Mouse (Mus musculus) thymus, postnatal 4 days (tissue): ENCODE data around the gene Chchd2.

Experiments used
- DNase-seq: peaks from one replicate; pipeline ENCODE4 v3.0.0; 2021

The Chchd2 gene

DNA sequence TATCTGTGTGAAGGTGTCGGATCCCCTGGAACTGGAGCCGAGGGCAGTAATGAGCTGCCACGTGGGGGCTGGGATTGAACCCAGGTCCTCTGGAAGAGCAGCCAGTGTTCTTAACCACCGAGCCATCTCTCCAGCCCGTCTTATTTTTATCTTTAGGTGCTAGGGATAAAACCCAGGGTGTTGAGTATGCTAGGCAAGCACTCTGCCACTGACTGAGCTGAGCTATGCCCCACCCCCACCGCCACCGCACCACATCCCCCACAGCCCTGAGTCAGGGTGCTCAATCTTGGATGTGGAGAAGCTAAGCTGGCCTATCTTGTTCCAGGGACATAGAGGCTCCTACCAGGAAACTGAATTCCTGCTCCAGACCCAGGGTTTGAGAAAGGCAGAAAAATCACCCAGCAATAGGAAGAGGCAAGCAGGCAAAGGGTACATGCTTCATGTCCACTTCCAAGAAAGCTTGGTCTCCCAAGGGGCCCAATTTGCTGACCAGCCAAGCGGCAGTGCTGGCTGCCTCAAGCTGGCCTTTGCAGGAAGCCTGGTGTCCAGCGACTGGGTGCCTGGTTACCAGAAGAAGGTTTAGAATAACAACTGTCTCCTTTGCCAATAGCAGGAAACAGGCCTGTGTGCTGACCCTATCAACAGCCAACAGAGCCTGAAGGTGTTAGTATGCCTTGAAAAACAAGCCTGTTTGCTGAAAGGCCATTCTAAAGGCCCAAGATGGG lies 9.4 kb downstream of the Chchd2 start:
- DNase-seq, result no peak

DNA sequence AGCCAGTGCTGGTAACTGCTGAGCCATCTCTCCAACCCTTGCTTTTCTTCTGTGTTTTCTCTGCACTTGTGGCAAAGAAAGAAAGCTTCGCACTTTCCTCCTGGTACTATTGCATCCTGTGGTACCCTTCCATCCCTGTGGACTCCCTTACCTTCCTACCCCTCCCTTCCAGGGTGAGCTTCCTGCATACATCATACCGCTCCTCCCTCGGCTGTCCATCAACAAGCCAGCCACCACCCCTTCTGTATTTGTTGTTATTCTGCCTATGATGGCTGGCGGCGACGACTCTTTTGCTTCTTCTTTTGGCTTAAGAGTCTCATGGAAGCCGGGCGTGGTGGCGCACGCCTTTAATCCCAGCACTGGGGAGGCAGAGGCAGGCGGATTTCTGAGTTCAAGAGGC lies 12.2 kb downstream of the Chchd2 start:
- DNase-seq, result no peak

DNA sequence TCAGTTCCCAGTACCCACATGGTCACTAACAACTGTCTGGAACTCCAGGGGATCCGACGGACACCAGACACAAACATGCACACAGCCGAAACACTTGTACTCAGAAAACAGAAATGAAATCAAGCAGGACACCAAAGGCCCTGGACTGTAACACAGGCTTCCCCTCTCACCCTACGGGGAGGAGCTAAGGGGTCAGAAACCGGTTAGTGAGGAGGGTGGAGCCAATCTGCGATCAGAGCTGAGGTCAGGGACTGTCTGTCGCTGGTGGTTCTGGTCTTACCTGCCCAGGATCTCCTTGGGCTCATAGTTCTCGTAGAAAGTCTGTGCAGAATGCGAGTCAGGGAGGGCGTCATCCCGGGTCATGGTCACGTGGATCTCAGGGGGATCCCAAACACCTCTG lies 13.3 kb downstream of the Chchd2 start:
- no peak for DNase-seq

DNA sequence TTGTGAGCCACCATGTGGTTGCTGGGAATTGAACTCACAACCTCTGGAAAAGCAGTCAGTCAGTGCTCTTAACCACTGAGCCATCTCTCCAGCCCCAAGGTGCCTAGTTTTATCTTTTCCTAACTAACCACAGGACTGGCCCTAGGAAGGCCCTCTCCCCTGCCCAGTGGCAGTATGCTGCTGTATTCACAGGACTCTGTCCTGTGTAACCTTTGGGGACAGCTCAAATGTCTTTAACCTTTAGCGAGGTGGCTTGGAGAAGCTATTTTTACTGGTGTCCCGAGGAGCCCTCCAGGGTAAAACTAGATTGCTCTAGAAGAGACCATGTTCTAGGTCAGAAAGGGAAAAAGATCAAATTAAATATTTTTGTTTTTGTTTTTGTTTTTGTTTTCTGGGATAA lies 16.0 kb downstream of the Chchd2 start:
- no peak for DNase-seq

DNA sequence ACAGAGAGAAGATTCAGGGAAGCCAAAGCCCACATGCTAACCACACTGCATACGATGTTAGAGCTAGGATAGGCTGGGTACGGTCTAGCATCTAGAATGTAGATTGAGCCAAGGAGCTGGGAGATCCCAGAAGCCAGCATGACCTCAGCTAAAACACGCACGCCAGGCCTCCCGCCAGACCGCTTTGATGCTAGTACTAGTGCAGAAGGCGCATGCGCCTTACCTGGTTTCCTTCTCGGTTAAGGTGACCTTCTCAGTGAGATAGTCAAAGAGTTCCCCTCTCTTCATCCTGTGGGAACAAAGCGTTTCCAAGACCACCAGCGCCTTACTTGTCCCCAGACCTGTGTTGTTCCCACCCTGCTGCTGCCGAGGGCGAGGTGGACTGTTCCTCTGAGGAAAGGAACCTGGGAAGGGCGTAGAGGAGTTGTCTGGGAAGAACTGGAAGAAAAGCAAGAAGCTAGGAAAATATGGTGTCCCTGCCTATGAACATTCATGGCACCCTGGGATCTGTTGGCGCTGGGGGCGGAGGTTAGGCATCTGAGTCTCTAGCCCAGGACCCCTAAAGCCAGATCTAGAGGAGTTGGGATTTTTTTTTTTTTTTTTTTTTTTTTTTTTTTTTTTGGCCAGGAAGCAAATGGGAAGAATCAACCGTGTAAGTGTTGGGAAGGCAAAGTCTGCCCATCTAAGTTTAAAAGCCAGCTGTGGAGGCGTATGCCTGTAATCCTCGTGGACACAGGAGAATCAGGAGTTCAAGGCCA lies 17.9 kb downstream of the Chchd2 start:
- DNase-seq, result no peak

DNA sequence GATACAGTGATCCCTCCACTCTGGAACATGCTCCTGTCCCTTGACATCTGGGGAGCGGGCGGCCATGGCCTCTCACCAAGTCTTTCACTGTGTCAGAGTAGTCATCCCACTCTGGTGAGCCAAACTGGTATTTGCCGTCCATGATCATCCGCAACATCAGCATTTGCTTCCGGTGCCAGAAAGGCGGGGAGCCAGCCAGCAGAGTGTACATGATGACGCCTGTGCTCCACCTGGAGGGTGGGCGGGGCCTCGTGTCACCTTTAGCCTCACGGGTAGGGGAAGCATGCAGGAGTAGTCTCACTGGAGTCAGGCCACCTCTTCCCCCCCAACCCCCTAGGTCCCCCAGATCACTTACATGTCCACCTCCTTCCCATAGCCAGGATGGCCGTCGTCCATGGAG lies 21.4 kb downstream of the Chchd2 start:
- DNase-seq, result no peak

DNA sequence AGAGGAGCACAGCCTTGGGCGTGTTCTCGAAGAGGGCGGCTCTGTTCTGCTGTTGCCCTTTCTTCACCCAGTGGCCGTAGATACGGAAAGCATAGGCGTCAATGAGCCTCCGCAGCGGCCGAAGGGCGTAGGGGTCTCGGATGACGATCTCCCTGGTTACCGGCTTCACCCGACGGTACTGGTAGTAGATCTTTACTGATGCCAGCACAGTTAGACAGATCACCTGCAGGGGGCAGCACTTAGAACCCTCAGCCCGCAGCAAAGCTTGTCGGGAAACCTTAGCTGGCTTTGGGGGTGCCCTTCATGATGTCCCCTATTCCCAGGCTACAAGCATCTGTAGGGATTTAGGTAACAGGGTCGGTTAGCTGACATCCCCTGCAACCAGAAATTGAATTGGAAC lies 22.8 kb downstream of the Chchd2 start:
- DNase-seq, result peak; percentile 77

DNA sequence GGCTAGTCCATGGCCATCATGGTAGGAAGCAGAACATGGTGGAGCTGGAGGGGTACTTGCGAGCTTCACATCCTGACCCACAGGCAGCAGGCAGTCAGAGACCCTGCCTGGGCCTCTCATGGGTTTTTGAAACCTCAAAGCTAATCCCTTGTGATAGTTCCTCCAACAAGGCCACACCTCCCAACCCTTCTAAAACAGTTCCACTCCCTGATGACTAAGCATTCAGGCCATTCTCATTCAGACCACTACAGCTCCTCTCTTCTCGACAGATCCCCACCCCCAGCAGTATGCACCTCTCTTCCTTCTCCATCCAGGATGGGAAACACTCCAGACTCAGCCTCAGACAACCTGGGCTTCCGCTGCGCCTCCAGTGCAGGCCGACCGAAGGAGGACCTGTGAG lies 24.9 kb downstream of the Chchd2 start:
- DNase-seq, result no peak

DNA sequence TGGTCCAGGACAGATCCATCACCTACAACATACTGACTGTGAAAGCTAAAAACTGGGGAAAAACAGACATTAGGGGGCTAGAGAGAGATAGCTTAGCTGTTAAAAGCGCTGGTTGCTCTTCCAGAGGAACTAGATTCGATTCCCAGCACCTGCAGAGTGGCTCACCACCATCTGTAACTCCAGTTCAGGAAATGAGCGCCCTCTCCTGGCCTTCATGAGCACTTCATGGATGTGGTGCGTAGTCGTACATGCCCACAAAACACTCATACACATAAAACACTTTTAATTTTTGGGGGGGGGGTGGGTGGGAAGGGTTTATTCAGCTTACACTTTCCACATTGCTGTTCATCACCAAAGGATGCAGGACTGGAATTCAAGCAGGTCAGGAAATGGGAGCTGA lies 30.9 kb downstream of the Chchd2 start:
- no peak for DNase-seq

DNA sequence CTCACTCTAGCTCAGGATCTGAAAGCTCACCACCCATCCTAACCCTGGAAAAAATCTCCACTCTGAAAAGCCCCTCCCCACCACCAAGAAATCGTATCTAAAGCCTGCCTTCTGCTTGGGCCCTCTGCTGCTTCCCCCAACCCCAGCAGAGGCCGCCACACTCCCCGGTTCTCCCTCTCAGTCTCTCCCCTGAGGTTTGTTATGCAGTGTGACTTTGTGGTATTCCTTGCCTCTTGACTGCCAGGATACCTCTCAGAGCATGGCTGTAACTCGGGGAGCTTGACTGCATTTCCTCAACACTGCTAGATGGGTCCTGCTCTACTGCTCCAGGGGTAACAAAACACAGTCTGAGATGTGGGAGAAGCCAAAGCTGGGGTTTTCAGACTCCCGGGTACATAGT lies 32.1 kb downstream of the Chchd2 start:
- no peak for DNase-seq

DNA sequence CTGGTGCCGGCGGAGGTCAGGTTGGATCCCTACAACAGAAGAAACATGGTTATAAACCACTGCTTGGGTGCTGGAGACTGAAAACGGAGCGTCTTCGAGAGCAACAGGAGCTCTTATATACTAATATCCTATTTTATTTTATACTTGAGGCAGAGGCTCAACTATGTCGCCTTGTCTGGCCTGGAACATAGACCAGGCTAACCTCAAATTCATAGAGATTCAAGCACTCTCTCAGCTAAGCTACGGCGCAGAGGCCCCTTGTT lies 39.8 kb downstream of the Chchd2 start:
- peak; percentile 21 for DNase-seq

DNA sequence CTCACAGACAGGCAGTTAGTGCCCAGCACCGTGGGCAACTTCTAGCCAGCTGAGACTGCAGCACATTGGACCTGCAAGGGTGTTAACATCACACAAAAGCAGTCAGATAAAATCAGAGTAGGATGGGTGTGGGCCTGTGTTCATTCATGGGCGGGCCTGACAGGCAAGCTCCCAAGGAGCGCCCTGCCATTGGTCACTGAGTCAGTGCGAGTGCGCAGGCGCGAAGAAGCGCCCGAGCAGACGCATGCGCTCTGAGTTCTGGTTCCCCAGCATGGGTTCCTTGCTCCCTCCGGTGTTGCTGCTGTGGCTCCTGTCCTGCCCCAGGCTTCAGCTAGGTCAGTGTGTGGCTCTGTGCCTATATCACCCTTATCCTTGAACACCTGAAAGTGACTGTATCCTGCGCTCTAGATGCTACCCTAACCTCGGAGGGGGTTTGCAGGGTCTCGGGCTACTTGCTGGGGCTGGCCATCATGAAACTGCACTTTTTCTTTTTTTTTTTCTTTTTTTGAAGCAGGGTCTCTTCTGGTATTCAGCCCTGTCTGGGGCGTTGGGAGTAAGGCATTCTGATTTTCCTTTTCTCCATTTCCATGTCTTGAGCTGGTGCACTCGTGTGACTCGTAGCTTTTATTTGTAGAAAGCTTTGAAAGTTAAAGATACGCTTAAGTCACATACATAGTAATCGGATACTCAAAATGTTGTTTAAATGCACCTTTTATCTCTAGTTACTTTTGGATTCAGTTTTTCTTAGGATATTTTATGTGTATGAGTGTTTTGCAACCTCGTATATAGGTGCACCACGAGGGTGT lies 40.3 kb downstream of the Chchd2 start, which contains the start of gene Sumf2:
TSS of gene Sumf2 (plus strand) at position 235 of the 806 bp plus-strand sequence.
- peak; percentile 96 for DNase-seq

DNA sequence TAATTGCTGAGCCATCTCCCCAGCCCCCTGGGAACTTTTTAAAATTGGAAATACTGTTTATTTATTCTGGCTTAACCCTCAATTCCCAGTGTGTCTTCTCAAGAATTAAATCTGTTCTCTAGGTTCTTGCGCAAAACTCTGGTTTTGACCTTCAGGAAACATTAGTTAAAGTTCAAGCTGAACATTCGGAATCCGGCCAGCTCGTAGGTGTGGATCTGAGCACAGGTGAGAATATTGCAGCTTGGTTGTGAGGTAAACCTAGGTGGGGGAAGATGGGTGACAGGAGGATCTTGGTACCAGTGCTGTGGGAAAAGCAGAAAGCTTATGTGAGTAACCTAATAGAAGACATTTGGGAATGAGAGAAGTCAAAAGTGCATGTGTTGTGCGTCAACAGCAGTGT lies 42.4 kb downstream of the Chchd2 start:
- DNase-seq, result no peak
